Mouse (Mus musculus) bone marrow macrophage, adult 2 months (primary cell): ENCODE measurements around the gene Senp3. TPM values are rescaled to one million over a fixed set of nuclear protein-coding genes. Genes with fewer than 3 reads are reported as not detected.

Experiments
- H3K27ac ChIP-seq: 2 replicates; pipeline ENCODE4 v1.5.1; 2012; ENCODE audit warnings: low read depth, low read length; ENCODE audit not compliant: insufficient read depth
- H3K4me1 ChIP-seq: 2 replicates; pipeline ENCODE4 v1.6.1; 2012; ENCODE audit warnings: low read length; ENCODE audit not compliant: control insufficient read depth, insufficient read depth
- H3K4me3 ChIP-seq: 2 replicates; pipeline ENCODE4 v1.5.1; 2012; ENCODE audit warnings: mild to moderate bottlenecking, low read length, moderate library complexity; ENCODE audit not compliant: insufficient read depth
- CTCF ChIP-seq: IDR thresholded peaks from 2 replicates; pipeline ENCODE4 v1.5.1; 2012; ENCODE audit warnings: low read depth, mild to moderate bottlenecking, low read length, moderate library complexity
- POLR2A ChIP-seq: IDR thresholded peaks from 2 replicates; pipeline ENCODE4 v1.6.1; 2012; ENCODE audit warnings: mild to moderate bottlenecking, low read depth, low read length, borderline replicate concordance
- polyA plus RNA-seq: library from polyadenylated mRNA; stranded (reverse); fragments of >200 nt; gene quantifications from 2 replicates; pipeline ENCODE4 v1.2.4, GENCODE M21; 2012; ENCODE audit not compliant: missing spikeins, insufficient read depth, insufficient read length

Gene Senp3
- polyA plus RNA-seq, 1 experiment, result 120 TPM

DNA sequence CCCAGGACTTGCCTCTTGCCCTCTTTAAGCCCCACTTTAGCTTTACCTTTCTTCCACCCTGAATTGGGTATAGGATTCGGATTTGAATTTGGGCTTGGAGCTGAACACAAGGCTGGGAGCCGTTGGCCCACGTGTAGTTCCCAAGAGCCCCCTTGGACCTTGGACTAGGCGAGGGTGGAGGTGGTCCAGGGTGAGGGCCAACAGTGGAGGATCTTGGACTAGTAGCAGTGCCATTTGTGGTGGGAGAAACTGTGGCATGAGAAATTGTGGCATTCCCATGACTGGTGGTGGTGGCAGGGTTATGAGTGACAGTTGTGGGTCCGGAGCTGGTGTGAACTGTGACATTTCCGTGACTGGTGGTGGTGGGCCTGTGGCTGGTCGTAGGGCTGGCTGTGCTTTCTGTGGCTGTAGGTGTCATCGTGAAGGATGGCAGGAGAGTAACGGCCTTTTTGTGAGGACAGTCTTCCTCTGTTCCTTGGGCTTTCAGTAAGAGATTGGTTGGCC is 16.4 kb downstream of the Senp3 start:
- H3K4me3 ChIP-seq, result peak overlapping the region; percentile 90
- peak overlapping the region; percentile 96 for H3K27ac ChIP-seq
- H3K4me1 ChIP-seq, result peaks cover 20% of the 10 kb centered on the region
- TF ChIP-seq POLR2A, result no peak
- TF ChIP-seq CTCF, result no peak

DNA sequence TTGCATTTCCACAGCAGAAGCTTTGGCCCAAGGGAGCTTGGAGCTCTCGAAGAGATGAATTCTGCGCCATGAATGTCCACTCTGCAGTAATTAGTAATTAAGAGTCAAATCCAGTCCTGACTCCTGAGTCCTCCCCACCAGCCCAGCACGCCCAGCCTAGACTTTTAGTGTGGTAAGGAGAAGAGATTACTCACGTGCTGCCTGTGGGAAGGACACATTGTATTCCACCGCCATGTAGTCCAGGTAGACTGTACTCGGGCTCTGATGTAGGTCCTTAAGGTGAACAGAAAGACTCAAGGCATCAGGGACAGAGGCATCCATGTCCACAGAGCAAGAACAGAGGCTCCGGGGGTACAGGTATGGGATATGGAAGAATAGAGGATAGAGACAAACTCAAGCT is 17.0 kb downstream of the Senp3 start:
- TF ChIP-seq CTCF (peak; percentile 16; the same call in 1 of the 2 replicates), POLR2A (no peak)
- Histone ChIP-seq H3K27ac (peak overlapping the region; percentile 96), H3K4me1 (peaks cover 20% of the 10 kb centered on the region), H3K4me3 (peak overlapping the region; percentile 90)

DNA sequence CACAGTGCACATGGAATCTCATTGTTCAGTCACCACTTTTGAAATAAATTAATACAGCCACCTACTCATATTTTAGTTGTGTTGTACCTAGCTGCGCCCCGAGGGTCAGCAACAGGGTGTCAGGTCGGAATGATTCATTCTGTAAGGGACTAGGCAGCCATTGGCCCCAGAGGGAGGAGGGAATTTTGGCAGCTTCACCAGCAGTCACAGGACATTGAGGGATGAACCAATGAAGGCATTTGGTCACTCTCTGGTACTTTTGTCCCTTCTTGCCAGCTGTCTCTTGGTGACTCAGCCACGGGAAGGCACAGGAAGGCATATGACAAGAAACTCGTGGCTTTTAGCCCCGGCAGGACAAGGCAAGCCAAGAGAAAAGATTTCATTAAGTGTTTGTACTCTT is 18.1 kb downstream of the Senp3 start:
- Histone ChIP-seq H3K4me3 (peak overlapping the region; percentile 90), H3K4me1 (peaks cover 20% of the 10 kb centered on the region), H3K27ac (peak overlapping the region; percentile 96)
- TF ChIP-seq CTCF (no peak), POLR2A (no peak)

DNA sequence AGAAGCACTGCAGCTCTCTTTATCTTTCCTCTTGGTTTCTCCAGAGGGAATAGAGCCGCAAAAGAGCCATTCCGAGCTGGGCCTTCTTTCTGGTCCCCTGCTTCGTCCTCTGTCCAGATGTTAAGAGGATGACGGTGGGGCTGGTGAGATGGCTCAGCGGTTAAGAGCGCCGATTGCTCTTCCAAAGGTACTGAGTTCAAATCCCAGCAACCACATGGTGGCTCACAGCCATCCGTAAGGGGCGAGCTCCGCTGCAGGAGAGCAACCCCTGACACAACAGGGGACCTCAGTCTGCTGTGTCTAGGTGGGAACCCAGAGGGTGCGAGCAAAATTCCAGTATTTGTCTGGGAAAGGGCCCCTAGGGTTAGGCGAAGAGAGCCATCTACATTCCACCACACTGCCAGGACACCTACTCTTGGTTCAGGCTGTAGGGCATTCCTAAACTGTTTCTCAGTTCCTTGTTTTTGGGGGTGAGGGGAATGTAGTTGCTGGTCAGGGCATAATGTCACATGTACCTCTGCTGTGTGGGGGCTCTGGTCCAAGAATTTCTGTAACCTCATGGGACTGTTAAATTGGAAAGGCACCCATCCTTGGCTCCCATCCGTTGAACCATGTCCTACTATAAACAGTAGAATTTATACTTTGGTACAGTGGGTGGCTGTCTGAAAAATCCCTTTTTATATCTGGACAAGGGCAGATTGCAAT is 18.8 kb downstream of the Senp3 start:
- H3K4me1 ChIP-seq, result peaks cover 16% of the 10 kb centered on the region
- no peak for TF ChIP-seq POLR2A
- no peak for TF ChIP-seq CTCF

DNA sequence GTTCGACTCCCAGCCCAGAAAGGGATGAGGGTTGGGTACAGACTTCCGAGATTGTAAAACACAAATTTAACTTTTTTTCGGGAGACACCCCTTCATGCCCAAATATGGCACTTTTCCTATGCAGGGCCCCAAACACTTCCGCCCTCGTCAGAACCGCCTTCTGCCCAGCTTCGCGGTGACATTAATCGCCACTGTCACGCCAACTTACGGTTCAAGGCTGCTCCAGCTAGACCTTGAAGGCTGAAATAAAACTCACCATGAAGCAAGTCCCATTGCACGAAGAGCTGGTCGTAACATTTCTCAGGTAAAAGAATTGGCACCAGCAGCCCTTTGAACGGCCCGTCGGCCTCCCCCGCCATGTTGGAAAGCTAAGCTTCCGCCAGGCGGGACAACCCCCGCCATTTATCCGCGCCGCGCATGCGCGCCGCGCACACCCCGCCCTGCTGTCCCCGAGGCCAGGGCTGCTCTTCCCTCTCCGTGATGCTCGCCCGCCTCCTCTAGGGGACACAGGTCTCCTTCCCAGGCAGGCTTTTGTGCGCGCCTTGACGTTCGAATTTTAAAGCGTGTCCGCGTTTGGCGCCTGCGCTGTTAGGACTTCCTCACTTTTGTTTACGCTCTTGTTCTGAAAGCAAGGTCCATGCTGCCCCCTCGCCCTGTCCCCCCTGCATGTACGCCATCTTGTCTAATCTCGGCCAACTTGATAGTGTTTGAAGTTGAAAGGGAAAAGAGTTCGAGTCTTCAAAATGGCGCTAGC is 19.5 kb downstream of the Senp3 start, which contains the start of gene Mpdu1:
TSS of gene Mpdu1 (minus strand) at position 430 of the 754 bp plus-strand sequence.
- Histone ChIP-seq H3K4me3 (peak within 1 kb of the TSS; percentile 90), H3K27ac (peak within 1 kb of the TSS; percentile 96), H3K4me1 (peaks cover 12% of the 10 kb centered on the region)
- TF ChIP-seq CTCF (no peak), POLR2A (no peak; the same call in 1 of the 2 replicates)

More for the DNA sequence above, 18.8 kb downstream of the Senp3 start:
- H3K4me3 ChIP-seq, result peak overlapping the region; percentile 90
- H3K27ac ChIP-seq, result peak overlapping the region; percentile 96

DNA sequence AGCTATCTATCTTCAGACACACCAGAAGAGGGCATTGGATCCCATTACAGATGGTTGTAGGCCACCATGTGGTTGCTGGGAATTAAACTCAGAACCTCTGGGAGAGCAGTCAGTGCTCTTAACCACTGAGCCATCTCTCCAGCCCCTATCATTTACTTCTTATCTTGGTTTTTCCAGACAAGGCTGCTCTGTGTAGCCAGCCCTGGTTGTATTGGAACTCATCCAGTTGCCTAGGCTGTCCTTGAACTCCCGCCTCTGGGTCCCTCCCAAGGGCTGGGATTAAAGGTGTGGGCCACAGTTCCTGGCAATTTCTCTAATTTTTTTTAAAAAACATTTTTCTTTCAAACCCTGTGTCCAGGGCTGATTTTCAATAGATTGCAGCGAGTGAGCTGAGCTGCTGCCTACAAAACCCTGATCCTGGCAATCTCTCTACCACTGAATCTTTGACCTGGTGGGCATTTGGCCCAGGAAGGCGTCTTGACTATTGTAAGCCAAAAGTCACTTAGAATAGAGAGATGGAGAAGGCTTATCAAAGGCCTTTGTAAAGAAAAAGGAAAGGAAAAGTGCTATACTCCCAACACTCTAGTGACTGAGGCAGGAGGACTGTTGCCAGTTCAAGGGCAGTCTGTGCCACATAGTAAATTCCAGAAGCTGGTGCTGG is 20.5 kb downstream of the Senp3 start:
- peaks cover 9% of the 10 kb centered on the region for H3K4me1 ChIP-seq
- TF ChIP-seq CTCF (no peak), POLR2A (no peak)
- peak overlapping the region; percentile 96 for H3K27ac ChIP-seq
- peak overlapping the region; percentile 90 for H3K4me3 ChIP-seq

DNA sequence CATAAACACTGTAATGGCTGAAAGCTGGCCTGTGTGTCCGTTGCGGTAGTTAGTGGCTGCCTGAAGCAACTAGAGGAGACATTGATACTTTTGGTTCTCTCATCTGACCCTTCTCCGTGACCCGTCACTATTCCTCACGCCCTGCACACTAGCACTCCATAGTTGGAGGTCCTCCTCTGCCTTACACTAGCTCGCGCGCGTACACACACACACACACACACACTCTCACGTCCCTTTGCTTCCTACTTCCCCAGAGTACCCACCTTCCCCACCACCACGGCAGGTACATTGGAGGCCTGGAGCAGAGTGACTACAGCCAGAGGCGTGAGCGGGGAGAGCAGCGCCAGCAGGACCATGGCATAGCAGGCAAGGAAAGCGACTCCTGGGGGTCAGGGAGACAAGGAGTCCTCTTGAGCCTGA is 24.4 kb downstream of the Senp3 start:
- Histone ChIP-seq H3K4me1 (peaks cover 12% of the 10 kb centered on the region), H3K27ac (no peak overlapping the region), H3K4me3 (no peak overlapping the region)
- TF ChIP-seq POLR2A (no peak), CTCF (no peak)

DNA sequence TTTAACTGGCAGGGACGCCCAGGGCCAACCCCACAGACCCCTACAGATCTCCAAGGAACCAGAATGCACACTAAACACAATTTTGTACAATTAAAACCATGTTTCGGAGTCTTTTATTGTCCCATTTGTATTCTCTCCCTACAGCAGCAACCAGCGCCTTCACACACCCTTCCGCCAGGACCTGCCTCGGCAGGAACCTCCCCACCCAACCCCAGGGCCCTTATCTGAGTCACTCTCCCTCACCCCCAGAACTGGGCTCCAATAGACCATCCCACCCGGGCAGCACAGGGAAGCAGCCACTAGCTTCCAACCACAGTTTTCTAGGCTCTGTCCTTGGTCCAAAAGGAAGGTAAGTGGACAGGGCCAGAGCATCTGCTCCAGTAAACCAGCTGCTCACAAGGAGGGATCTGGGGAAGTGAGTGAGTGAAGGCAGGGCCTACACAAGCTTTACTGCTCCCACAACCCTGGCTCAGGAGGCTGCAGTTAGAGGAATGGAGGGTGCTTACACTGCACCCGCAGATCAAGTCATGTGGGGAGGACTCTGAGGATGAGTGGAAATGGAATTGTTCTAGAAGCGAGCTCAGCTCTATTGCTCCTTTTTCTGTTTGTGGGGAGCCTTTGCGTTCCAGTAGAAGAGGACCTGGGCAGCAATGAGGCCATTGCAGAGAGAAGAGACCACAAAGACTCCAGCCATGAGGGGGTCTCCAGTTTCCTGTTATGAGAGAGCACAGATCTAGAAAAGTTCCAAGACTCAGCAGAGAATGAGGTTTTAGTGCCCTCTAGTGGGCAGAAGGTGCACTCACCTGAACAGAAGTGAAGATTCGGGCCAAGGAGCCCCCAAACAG is 25.0 kb downstream of the Senp3 start:
- Histone ChIP-seq H3K27ac (no peak overlapping the region), H3K4me1 (peaks cover 12% of the 10 kb centered on the region), H3K4me3 (no peak overlapping the region)
- no peak for TF ChIP-seq POLR2A
- TF ChIP-seq CTCF, result peak; percentile 73

DNA sequence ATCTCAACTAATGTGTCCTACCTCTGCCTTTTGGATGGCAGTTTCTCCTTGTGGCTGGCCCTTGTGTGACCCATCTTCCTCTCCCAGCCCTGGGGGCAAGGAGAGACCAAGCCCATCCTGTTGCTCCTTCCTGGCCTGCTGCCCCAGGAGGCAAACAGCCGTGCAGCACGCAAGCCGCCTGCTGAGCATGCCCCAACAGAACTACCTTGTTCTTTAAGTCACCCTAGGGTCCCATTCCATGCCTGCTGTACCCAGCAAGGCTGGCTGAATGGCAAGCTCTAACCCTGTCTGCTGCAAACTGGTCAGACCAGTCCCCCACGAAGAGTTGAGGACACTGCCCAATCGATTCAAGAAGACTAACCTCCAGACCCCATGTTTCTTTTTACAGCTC is 25.8 kb downstream of the Senp3 start:
- Histone ChIP-seq H3K4me3 (no peak overlapping the region), H3K27ac (no peak overlapping the region), H3K4me1 (peaks cover 12% of the 10 kb centered on the region)
- TF ChIP-seq CTCF (no peak), POLR2A (no peak)
